Mouse (Mus musculus) lung, postnatal 25 days (tissue): ENCODE data around the gene Tmc6.

Source experiments
- DNase-seq: peaks from one replicate; pipeline ENCODE4 v3.0.0; 2022; ENCODE audit warnings: low spot score

Gene Tmc6

DNA sequence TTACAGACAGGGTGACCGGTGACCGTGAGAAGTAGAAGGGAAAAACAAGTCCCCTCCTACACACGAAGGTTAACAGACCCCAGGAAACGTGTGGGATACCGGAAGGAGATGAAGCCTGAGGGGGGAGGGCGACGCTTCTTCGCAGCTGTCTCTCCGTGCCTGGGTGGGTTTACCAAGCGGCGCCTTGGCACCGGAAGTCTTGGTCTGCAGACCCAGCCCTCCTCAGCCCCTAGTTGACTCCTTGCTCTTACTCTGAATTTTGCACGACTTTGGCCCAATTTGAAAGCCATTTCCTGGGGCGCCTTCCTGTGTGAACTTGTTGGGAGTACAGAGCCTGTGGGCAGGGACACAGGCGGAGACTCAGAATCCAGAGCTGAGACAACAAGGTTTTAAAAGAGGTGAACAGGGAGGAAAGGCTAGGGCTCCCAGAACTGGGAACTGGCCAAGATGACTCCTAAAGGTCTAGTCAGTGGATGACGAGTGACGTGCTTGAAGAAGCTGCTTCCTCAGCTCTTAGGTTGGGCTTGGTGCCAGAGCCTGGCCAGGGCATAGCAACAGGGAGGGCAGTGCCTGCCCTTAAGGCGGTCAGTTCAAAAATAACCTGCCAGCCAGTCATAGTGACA lies 688 bp downstream of the Tmc6 start:
- peak; percentile 83 for DNase-seq

DNA sequence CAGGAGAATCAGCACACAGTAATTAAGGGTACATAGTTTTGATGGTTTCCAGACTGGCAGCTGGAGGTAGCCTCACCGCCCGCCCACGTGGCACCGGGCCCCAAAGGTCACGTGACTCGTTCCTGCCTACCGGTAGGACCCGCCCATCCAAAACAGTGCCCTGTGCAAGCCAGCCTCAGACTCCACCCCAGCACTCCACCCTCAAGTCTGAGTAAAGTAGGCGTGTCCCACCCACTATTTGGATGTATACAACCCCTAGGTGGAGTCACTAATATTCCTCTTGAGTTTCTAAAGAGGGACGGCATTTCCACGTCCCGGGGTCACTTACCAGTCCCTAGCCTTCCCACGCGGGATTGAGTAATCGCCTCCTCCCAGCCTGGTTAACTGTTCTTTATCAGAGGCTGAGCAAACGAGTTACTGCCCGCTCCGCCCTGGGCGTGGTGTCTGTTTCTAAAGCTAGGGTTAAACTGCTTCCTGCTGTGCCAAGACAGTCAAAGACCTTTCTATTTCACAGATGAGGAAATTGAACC lies 1.4 kb downstream of the Tmc6 start:
- peak; percentile 97 for DNase-seq

DNA sequence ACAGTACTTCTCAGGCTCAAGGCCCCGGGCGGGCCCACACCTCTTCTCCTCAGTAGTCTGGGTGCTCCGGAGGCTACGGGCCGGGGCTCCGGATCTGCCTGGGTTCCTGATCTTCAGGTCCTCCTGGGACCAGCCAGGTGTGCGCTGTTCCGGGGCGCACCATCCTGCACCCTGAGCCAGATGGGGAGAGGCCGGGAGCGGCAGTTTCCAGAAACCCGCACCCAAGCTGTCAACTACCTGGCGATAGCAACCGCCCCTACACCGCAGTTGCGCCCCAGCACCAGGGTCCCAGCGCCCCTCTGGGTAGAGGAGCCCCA lies 1.8 kb downstream of the Tmc6 start:
- no peak for DNase-seq

DNA sequence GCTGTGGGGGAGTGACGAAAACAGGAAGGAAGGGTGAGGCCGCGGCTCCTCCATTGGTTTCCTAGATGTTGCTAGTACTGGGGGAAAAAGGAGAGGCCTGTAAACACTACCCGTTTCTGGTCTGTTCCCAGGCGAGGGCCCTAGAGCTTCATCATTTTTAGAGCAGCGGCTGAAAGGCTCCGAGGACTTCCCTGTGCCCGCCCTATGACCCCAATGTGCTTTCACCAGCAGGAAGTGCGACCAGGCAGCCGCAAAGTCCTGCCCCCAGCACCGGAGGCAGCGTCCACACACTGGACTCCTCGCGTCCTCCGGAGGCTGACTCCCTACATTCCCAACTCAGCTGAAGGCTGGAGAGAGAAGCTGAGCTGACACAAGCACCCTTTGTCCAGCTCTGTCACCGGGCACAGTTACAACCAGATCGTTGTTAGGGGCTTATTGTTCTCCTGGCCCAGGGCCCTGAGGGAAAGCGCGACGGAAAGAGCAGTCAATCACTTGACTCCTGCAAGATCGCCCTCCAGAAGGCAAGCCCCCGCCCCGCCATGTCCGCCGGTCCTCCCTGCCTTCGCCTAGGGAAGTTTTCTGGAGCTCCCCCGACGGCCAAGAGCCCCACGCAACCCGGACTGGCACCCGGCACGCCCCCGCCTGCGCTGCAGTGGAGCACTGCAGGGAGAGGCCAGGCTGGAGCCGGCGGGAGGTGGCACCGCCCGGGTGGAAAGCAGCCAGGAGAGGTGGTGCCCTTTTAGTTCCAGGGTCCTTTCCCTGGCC lies 2.4 kb downstream of the Tmc6 start:
- DNase-seq: peak; percentile 90

DNA sequence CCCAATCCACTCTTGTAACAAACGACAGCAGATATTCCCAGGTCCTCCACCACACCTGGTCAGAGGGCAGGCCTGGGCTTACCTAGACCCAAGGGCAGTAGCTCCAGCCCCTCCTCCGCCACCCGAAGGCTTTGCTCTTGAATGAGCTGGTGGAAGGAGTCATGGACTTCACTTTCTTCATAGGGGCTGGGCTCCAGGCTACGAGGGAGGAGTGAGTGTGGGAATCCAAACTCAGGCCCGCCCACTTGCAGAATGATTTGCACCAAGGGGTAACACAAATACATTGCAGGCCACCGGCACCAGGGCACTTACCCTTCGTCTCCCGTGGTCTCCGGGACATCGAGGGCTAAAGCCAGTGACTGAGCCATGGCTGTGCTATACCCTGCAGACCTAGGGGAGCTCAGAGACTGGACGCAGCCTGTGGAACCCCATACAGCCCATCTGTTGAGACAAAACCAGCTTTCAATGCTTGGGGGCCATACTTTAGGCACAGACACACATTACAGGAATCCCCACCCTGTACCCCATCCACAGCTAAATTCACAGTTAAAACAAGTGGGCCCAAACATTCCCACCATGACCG lies 3.1 kb downstream of the Tmc6 start:
- DNase-seq: no peak

DNA sequence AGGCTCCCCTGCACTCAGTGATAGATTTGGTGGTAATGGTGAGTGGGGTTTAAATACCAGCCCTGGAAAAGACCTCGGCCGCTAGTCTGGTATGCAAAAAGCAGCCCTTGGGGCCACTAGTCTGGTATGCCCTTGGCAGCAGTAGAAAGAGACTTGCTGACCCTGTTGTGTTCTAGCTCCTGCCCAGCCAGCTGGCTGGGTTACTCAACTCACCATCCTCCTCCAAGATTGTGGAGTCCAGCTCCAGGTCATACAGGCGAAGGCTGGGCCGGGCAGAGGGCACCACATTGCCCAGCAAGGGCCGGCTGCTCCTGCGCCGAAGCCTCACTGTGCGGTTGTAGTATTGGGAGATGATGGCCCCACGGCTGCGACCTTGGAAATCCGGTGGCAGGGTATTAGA lies 4.0 kb downstream of the Tmc6 start:
- DNase-seq: no peak

DNA sequence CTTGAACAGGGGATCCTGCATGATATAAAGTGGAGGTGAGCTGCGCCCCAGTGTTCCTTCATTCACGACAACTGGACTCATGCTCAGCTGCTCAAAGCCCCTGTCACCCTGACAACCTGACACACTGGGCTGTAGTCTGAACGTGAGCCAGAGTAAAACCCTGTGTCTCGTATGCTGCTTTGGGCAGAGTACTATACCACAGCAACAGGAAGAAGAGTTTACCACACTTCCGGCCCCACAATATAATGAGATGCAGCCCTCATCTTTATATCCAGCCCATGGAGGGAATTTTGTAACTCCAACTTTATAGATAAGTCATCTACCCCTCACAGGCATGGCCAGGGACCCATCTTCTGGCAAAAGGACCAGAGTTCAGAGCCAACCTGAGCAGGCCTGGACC lies 4.9 kb downstream of the Tmc6 start:
- DNase-seq: no peak

DNA sequence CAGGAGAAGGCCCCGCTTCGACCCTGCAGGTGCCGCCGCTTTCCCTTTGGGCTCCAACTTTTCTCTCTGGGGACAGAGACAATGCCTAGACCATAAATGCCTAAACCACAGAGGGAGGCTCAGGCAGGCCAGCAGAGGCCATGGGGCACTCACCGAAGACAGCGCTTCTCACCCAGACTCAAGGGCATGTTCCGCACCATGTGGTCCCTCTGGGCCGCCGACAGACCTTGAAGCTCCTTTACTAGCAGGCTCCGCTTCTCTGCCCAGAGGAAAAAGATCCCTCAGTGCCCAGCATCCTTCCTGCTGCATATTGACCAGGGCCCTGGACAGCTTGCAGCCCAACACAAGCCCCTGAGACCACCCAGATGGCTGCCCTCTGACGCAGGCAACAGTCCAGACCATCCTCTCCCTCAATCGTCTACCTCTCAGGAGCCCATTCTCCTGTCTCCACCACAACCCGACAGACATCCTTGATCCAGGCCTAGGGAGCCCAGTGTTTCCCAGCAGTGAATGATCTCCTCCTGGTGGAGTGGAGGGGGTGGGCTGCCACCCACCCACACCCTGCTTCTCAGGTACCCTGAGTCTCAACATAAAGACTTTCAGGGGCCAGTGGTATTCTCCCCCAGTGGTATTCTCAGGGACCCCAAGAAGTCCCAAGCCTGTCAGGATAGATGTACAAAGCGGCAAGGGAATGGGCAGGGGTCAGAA lies 5.8 kb downstream of the Tmc6 start:
- no peak for DNase-seq

DNA sequence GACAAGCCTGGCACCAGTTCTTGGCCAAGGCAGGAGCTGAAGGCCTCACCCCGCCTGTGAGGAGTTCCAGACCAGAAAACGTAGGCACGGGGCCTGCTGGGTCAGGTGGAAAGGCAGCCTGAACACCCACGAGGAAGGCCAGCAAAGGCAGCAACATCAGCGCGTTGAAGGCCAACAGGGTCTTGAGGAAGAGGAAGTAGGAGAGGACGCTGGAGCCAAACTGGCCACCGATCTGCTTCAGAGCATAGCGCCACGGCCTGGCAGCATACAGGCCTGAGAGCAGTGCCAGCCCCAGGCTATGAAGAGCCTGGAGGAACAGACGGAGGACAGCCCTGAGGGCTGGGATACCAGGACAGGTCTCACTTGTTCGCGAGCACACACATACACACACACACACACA lies 6.5 kb downstream of the Tmc6 start:
- DNase-seq: no peak

DNA sequence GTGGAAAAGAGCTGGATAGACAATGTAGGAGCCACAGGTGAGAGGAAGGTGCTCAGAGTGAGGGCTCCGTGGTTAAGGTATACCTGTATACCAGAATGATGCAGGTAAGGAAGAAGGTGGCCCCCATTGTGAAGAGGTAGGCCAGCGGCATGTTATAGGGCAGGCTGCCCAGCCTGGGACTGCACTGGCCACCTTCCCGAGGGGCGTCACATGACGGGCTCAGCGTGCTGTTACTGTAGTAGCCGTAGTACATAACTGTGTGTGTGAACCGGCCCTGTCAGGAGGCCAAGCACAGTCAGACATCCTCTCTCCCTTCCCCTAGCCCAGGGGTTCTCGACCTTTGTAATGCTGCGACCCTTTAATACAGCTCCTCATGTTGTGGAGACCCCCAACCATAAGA lies 7.1 kb downstream of the Tmc6 start:
- no peak for DNase-seq

DNA sequence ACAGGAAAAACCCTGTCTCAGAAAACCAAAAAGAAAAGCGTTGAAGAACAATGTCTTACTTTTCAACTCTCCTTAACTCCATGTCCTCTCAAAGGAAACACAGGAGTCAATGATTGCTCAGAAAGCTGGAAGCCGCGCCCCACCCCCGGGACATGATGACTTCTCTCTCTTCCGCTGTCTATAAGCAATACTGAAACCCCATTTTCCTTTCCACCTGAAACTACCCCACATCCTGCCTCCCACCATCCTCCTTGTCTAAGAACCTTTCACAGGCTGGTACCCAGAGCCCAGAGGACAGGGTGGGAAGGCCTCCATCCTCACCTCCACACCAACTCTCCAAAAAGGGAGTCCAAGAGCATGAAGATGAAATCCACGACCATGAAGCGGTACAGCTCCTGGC lies 9.6 kb downstream of the Tmc6 start:
- DNase-seq: no peak

DNA sequence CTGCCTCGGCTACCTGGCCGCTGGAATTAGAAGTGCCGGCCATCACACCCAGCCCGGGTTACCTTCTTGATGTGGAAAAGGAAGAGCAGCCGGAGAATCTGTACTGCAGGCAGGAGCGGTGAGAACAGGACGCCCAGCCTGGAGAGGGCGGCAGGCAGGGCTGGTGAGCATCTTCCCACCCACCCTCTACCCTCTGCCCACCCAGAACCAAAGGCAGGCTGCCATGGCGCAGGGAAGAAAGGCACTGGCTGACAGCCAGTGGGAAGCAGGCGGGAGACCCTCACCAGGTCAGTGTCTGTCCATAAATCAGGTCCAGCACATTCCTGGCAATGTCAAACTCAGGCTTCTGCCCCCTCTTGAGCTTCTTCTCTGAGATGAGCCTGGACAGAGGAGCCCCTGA lies 11.6 kb downstream of the Tmc6 start:
- DNase-seq: no peak

DNA sequence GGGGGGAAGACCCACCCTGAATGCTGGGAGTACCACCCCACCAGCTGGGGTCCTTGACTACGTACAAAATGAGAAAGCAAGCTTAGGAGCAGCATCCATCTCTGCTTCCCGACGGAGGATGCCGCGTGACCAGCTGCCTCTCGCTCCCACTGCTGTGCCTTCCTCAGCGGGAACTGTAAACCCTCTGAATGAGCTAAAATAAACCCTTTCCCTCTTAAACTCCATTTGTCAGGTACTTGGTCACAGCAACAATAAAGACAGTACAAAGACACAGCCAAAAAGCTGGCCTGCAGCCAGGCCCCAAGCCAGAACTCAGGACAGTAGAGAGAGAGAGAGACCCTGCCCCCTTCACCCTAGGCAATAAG lies 12.3 kb downstream of the Tmc6 start:
- DNase-seq: no peak

DNA sequence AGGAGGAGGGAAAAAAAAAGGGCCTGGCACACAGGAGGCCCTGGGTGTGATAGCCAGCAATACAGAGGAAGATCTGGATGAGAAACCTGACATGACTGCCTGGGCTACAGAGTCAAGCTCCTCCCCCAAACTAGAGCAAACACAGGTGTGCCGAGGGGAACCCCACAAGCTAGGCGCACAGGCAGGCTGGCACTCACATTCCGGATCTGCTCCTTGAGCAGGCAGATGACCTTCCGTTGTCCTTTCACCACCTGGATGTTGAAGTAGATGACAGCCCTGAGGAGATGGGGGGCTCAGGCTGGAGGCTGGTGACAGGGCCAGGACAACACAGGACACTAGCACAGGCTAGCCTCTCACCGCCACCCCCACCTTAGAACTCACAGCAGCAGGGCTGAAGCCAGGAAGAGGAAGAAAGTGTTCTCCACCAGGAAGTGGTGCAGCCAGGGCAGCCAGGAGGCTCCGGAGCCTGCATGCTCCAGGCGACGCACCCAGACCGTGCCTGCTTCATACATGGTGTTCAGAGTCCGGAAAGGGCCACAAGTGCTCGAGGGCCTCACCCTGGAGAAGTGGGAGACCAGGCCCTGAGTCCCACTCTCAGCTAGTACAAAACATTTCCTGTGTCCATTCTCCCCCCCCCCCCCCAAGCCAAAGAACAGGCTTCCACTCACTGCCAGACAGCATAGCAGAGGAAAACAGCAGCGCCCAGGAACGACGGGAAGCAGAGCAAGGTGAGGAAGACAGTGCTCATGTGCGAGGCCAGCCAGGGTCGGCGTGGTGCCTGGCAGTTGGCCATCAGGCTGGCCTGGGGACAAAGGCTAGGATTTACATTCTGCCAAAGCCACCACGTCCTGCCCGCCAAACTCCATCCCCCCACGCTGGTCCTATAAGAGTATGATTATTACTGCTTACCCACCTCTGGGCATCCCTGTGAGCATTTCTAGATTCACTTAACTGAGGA lies 13.0 kb downstream of the Tmc6 start:
- no peak for DNase-seq

DNA sequence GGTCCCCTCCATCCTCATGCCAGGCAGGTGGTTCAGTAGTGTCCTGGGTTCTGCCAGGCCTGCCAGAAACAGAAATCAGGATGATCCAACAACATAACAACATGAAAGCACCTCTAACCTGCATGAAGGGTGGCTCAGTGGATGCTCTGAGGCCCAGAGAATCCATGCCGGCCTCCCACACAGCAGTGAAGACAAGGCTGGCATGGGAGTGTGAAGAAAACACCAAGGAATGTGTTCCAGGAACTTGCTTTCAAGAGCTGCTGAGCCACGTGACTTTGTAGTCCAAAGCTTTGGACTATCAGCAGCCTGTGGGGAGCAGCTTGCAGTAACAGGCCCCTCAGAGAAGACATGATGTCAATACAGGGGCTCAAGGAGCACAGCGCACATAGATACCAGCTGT lies 15.7 kb downstream of the Tmc6 start:
- no peak for DNase-seq

DNA sequence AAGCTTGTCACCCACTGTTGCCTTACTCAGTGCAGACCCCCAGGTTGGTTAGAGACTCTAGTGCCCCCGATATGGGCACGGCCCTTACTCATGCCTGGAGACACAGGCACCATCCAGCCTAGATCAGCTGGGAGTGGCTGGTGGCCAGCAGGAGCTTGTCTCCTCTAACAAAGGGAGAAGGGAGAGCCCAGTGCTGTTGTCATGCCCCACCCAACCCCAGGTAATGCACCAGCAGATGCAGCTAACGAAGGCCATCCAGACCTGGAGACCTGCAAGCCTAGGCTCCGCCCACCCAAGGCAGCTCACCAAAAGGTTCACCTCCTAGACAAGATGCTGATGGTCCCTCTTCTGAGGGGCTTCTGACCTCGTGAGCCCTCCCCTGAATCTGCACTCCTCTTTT lies 16.6 kb downstream of the Tmc6 start:
- DNase-seq: no peak

DNA sequence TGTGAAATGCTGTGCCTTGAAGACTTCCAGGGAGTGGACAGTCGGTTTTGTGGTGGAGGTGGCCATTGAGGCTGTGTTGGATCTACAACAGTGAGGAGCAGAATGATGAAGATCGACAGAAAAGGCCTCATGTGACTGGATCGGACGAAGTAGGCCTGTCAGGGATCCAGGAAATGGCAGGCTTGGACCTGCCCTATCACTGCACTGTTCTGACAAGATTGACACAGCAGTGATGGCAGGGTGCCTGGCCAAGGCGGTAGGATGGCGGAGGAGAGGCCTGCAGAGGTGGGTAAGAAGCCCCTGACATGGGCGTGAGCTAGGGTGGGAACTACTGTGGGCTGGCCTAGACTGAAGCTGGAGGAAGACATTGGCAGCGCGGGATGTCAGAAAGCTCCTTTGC lies 17.7 kb downstream of the Tmc6 start:
- no peak for DNase-seq

DNA sequence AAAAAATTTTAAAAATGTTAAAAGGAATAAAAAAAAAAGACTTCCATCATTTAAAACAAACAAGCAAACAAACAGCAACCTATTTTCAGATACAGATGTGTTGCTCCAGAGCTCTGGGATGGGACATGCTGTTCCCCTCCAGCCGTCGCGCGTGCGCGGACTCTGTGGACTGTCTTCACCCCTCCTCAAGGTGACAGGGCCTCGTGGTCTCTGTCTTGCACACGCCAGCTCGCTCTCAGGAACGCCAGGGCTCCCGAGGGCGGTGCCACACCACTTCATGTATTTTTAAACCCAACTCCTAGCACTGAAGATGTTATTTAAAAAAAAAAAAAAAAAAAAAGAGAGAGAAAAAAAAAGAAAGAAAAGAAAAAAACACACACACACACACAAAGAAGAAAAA lies 19.8 kb downstream of the Tmc6 start:
- DNase-seq: no peak

DNA sequence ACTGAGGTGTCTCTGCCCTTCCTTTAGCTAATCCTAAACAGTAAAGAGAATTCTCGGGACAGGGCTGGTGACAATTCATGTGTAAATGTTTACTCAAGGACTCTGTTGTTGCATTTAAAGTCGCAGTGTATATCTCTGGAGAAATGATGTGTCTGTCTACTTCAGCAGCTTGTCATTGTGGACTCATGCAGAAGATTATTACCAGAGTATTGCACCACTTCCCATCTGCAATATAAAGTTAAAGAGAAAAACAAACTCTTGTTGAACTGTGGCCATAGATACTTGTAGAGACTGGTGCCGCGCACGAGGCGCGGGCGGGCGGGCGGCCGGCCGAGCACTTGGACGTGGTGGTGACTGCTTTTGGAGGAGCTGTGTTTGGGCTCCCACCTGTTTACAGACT lies 20.2 kb downstream of the Tmc6 start:
- no peak for DNase-seq

DNA sequence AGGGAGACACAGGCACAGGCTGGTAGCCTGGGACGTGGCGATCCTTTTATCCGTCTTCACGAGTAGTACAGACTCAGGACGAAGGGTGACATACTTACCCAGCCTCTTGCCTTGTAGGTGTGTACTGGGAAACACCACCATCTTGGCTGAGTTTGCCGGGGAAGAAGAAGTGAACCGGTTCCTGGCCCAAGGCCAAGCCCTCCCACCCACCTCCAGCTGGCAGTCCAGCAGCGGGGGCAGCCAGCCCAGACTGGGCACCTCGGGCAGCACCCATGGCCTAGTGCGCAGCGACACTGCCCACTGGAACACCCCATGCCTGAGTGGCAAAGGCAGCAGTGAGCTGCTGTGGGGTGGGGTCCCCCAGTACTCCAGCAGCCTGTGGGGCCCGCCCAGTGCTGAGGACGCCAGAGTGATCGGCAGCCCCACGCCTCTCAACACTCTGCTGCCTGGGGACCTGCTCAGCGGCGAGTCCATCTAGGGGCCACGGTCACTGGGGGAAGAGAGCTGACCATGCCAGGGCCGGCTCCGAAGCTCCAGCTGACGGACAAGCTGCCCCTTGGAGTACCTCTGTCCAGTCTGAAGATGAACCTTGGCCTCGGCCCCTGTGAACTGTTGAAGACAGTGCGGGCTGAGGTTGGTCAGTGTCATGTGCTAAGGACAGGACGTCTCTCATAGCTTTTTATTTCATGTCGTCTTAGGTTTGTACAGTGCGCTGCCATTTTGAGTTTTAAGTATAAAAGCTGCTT lies 21.5 kb downstream of the Tmc6 start:
- no peak for DNase-seq

DNA sequence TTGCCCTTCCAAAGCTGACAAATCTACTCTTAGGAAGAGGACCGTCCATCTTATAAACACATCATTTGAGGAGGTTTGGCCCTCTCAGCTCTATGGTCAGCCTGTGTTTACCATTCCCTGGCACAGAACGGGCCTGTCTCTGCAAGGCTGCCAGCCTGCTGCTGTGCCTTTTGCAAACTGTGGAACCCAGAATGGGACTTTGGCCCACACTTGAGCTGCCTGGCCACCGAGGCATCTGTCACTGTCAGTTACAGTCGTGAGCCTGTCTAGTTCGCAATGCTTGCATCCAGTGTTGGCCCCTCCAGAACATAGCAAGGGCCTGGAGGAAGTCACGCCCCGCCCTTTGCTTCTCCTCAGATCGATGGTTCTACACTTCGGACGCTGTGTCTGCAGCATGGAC lies 22.7 kb downstream of the Tmc6 start:
- no peak for DNase-seq
